Comparison of ENCODE assay signal across 8 mouse cellular contexts in genomic region chr16:4003489-4004398, GRCm38 (mm10). TPM values are rescaled to one million over a fixed set of nuclear protein-coding genes. Genes with fewer than 3 reads are reported as not detected.
DNase-seq lines count a peak whose midpoint lies in the region; ATAC-seq and TF ChIP-seq lines count a peak whose summit lies in the region.

TSS of gene Slx4 (minus strand) at chr16:4003770.

- DNase-seq in 3T3-L1 (ENCODE audit: low read depth, low spot score): peak; percentile 99
- DNase-seq in adrenal gland, postnatal 4 days (ENCODE audit: low spot score in 2 of 2): peak; percentile 83 to 91
- DNase-seq in embryonic facial prominence, embryonic 14.5 days (ENCODE audit: low spot score): peak; percentile 98
- DNase-seq in heart, adult 2 months: peak; percentile 94 to 97
- peak; percentile 96 to 97 for DNase-seq in kidney, adult 8-10 months
- DNase-seq in spleen, postnatal 10 days (ENCODE audit: low spot score in 2 of 2): peak; percentile 90 to 95

- H3K9me3 ChIP-seq in embryonic facial prominence, embryonic 14.5 days (ENCODE audit: control insufficient read depth, low read length): 0 out of 2 replicates have a peak, but pooled peaks cover 2% of the 10 kb centered on the region
- no peaks in the 10 kb centered on the region for H3K9me3 ChIP-seq in limb, embryonic 13.5 days
- H3K9me3 ChIP-seq in midbrain, embryonic 16.5 days (replicated peaks; ENCODE audit: control insufficient read depth, low read length, poor library complexity, severe bottlenecking): no peaks in the 10 kb centered on the region

- peaks cover 10% of the 10 kb centered on the region for H3K4me1 ChIP-seq in embryonic facial prominence, embryonic 14.5 days (ENCODE audit: control insufficient read depth, insufficient read depth, low read length)
- H3K4me1 ChIP-seq in heart, adult 2 months (ENCODE audit: control insufficient read depth, insufficient read depth, low read length): peaks cover 5% of the 10 kb centered on the region
- peaks cover 14% of the 10 kb centered on the region for H3K4me1 ChIP-seq in limb, embryonic 13.5 days
- peaks cover 16% of the 10 kb centered on the region for H3K4me1 ChIP-seq in midbrain, embryonic 16.5 days (ENCODE audit: control insufficient read depth, insufficient read depth, low read length)

- 2% methylated on average over 49 of the region's 58 CpGs for WGBS in embryonic facial prominence, embryonic 14.5 days
- WGBS in heart, adult 2 months: 2% methylated on average over 58 of the region's 58 CpGs
- 1% methylated on average over 57 of the region's 58 CpGs for WGBS in limb, embryonic 13.5 days
- 1% methylated on average over 58 of the region's 58 CpGs for WGBS in midbrain, embryonic 16.5 days

- no peaks in the 10 kb centered on the region for H3K27me3 ChIP-seq in embryonic facial prominence, embryonic 14.5 days (replicated peaks; ENCODE audit: control insufficient read depth, insufficient read depth, low read length)
- no peaks in the 10 kb centered on the region for H3K27me3 ChIP-seq in heart, adult 2 months (ENCODE audit: control insufficient read depth, insufficient read depth, low read length)
- H3K27me3 ChIP-seq in limb, embryonic 13.5 days: no peaks in the 10 kb centered on the region
- no peaks in the 10 kb centered on the region for H3K27me3 ChIP-seq in midbrain, embryonic 16.5 days (ENCODE audit: control insufficient read depth, insufficient read depth, low read depth, low read length)

- TF ChIP-seq CTCF in heart, adult 2 months (IDR thresholded peaks at IDR 0.05): peak; percentile 48

- peak within 1 kb of the TSS; percentile 74 for H3K9ac ChIP-seq in embryonic facial prominence, embryonic 14.5 days (ENCODE audit: low read depth, low read length)
- peak within 1 kb of the TSS; percentile 83 for H3K9ac ChIP-seq in heart, adult 2 months (ENCODE audit: low read depth, low read length)
- H3K9ac ChIP-seq in limb, embryonic 13.5 days: peak within 1 kb of the TSS; percentile 91
- H3K9ac ChIP-seq in midbrain, embryonic 16.5 days (ENCODE audit: low read depth, low read length): peak within 1 kb of the TSS; percentile 91

- intact Hi-C loops in heart, adult 2 months (cut with DNase I): loop anchor here (2.0 to 10.0 kb wide), 4 partner anchors 95 to 259 kb away; partner anchors contain the start of genes 1700037C18Rik, Cluap1, Crebbp and Zfp174

- peak; percentile 98 for ATAC-seq in embryonic facial prominence, embryonic 14.5 days (ENCODE audit: low read depth)
- ATAC-seq in limb, embryonic 13.5 days (ENCODE audit: low FRiP score, low read depth): peak; percentile 97
- peak; percentile 97 for ATAC-seq in midbrain, embryonic 16.5 days

- H3K36me3 ChIP-seq in embryonic facial prominence, embryonic 14.5 days (ENCODE audit: control insufficient read depth, insufficient read depth, low read length): peaks cover 29% of the 10 kb centered on the region
- no peaks in the 10 kb centered on the region for H3K36me3 ChIP-seq in heart, adult 2 months (ENCODE audit: control insufficient read depth, insufficient read depth, low read length)
- H3K36me3 ChIP-seq in limb, embryonic 13.5 days: peaks cover 25% of the 10 kb centered on the region
- peaks cover 15% of the 10 kb centered on the region for H3K36me3 ChIP-seq in midbrain, embryonic 16.5 days (ENCODE audit: control insufficient read depth, insufficient read depth, low read length)

- TF ChIP-seq POLR2A in heart, adult 2 months (IDR thresholded peaks at IDR 0.05; ENCODE audit: insufficient read depth, low read depth, low read length): peak; percentile 98

- H3K4me2 ChIP-seq in embryonic facial prominence, embryonic 14.5 days (ENCODE audit: low read depth, low read length): peak within 1 kb of the TSS; percentile 62
- H3K4me2 ChIP-seq in limb, embryonic 13.5 days (replicated peaks): peak within 1 kb of the TSS; percentile 82
- H3K4me2 ChIP-seq in midbrain, embryonic 16.5 days (ENCODE audit: low read length): peak within 1 kb of the TSS; percentile 80

- H3K27ac ChIP-seq in embryonic facial prominence, embryonic 14.5 days (replicated peaks; ENCODE audit: low read depth, low read length): peak within 1 kb of the TSS; percentile 86
- peak within 1 kb of the TSS; percentile 92 for H3K27ac ChIP-seq in heart, adult 2 months
- H3K27ac ChIP-seq in limb, embryonic 13.5 days: peak within 1 kb of the TSS; percentile 83
- H3K27ac ChIP-seq in midbrain, embryonic 16.5 days (ENCODE audit: low read length): peak within 1 kb of the TSS; percentile 83

- TF ChIP-seq EP300 in heart, adult 2 months (IDR thresholded peaks at IDR 0.05; ENCODE audit: insufficient read depth, low read depth, low read length): 0 out of 2 replicates have a peak, but pooled peaks have one; percentile 10

- peak within 1 kb of the TSS; percentile 58 for H3K4me3 ChIP-seq in embryonic facial prominence, embryonic 14.5 days (ENCODE audit: low read depth, low read length)
- peak within 1 kb of the TSS; percentile 97 for H3K4me3 ChIP-seq in heart, adult 2 months
- peak within 1 kb of the TSS; percentile 90 for H3K4me3 ChIP-seq in limb, embryonic 13.5 days
- peak within 1 kb of the TSS; percentile 79 for H3K4me3 ChIP-seq in midbrain, embryonic 16.5 days (ENCODE audit: low read depth, low read length)

- H3K79me2 ChIP-seq in heart, adult 2 months (replicated peaks; ENCODE audit: control insufficient read depth, insufficient read depth, low read length): peaks cover 2% of the 10 kb centered on the region

RNA-seq across cellular contexts. Expression of gene Slx4, which starts in this region (rescaled TPM):
- total RNA-seq in adrenal gland, postnatal 4 days (2021): 10 to 100 TPM; 28.0 to 31.0 TPM
- 23.0 and 23.1 TPM in 2 replicates for polyA plus RNA-seq in embryonic facial prominence, embryonic 14.5 days (2014; fragmentation: Nextera tagmentation; extraction: Ambion mirVana)
- total RNA-seq in heart, adult 2 months (2021): 1 to 10 TPM; 6.4 to 9.4 TPM
- polyA plus RNA-seq in heart, adult 2 months (2012; rRNA removed): 7.7 and 9.8 TPM in 2 replicates
- 16.7 and 18.6 TPM in 2 replicates for polyA plus RNA-seq in limb, embryonic 13.5 days (2015; fragmentation: Nextera tagmentation; extraction: Ambion mirVana)
- polyA plus RNA-seq in midbrain, embryonic 16.5 days (2015; fragmentation: Nextera tagmentation; extraction: Ambion mirVana): 30.8 and 32.3 TPM in 2 replicates

Comparison
In these comparisons a context has a peak if more than half of its experiments do, and no peak if none do; other contexts are left out.
1. Peak in every context shown above with its lines: DNase-seq, ATAC-seq, H3K4me3 ChIP-seq and H3K27ac ChIP-seq.